Mouse (Mus musculus) myocyte (in vitro differentiated cells): ENCODE measurements around the gene Olfr1419. TPM values are rescaled to one million over a fixed set of nuclear protein-coding genes. Genes with fewer than 3 reads are reported as not detected.

Source experiments
- H3K27me3 ChIP-seq: one replicate; pipeline ENCODE4 v1.6.1; 2011; ENCODE audit not compliant: control insufficient read depth, insufficient read depth, insufficient read length
- H3K36me3 ChIP-seq: one replicate; pipeline ENCODE4 v1.6.1; 2011; ENCODE audit not compliant: control insufficient read depth, insufficient read depth
- H3K4me2 ChIP-seq: one replicate; pipeline ENCODE4 v1.6.1; 2011; ENCODE audit warnings: low read depth, control low read depth
- H3K4me3 ChIP-seq: one replicate; pipeline ENCODE4 v1.5.1; 2011; ENCODE audit warnings: mild to moderate bottlenecking, control low read depth, moderate library complexity
- H3K79me2 ChIP-seq: one replicate; pipeline ENCODE4 v1.6.1; 2011; ENCODE audit not compliant: control insufficient read depth, insufficient read depth
- H3ac ChIP-seq: one replicate; pipeline ENCODE4 v1.6.1; 2011; ENCODE audit not compliant: control insufficient read depth, insufficient read length
- CEBPB ChIP-seq: IDR thresholded peaks from 2 replicates; pipeline ENCODE4 v1.6.1; 2011; ENCODE audit warnings: mild to moderate bottlenecking, moderate library complexity; ENCODE audit not compliant: poor library complexity, insufficient read depth, severe bottlenecking
- E2F4 ChIP-seq: IDR thresholded peaks from one replicate; pipeline ENCODE4 v1.6.1; 2011; ENCODE audit warnings: mild to moderate bottlenecking, control low read depth, moderate library complexity; ENCODE audit not compliant: insufficient read depth
- MAX ChIP-seq: IDR thresholded peaks from one replicate; pipeline ENCODE4 v1.6.1; 2011; ENCODE audit warnings: low read depth, mild to moderate bottlenecking, control low read depth
- MYOD1 ChIP-seq, 3 experiments: IDR thresholded peaks; one replicate each; pipeline ENCODE4 v1.6.1; 2011; ENCODE audit warnings: control low read depth in 2 of 3, low read depth in 2 of 3, mild to moderate bottlenecking in 2 of 3, moderate library complexity in 1 of 3; ENCODE audit not compliant: insufficient read length in 2 of 3, control insufficient read depth in 1 of 3
- MYOG ChIP-seq, 3 experiments: IDR thresholded peaks; one replicate each; pipeline ENCODE4 v1.6.1; 2011; ENCODE audit warnings: control low read depth in 2 of 3, low read depth in 2 of 3, mild to moderate bottlenecking in 2 of 3; ENCODE audit not compliant: insufficient read length in 2 of 3, control insufficient read depth in 1 of 3, insufficient read depth in 1 of 3
- POLR2A ChIP-seq: IDR thresholded peaks from one replicate; pipeline ENCODE4 v1.6.1; 2011; ENCODE audit warnings: low read depth, mild to moderate bottlenecking, control low read depth, moderate library complexity; ENCODE audit not compliant: insufficient read length
- POLR2AphosphoS2 ChIP-seq: IDR thresholded peaks from one replicate; pipeline ENCODE4 v1.6.1; 2011; ENCODE audit warnings: low read depth, control low read depth; ENCODE audit not compliant: insufficient read length
- REST ChIP-seq: IDR thresholded peaks from one replicate; pipeline ENCODE4 v1.6.1; 2011; ENCODE audit warnings: mild to moderate bottlenecking, control low read depth, moderate library complexity; ENCODE audit not compliant: insufficient read depth, insufficient read length
- SRF ChIP-seq: IDR thresholded peaks from one replicate; pipeline ENCODE4 v1.6.1; 2011; ENCODE audit warnings: low read depth; ENCODE audit not compliant: control insufficient read depth, insufficient read length
- TCF12 ChIP-seq: IDR thresholded peaks from one replicate; pipeline ENCODE4 v1.6.1; 2011; ENCODE audit warnings: mild to moderate bottlenecking, control low read depth; ENCODE audit not compliant: poor library complexity, insufficient read depth, severe bottlenecking
- TCF3 ChIP-seq: IDR thresholded peaks from one replicate; pipeline ENCODE4 v1.6.1; 2011; ENCODE audit warnings: low read depth, control low read depth; ENCODE audit not compliant: insufficient read length
- USF1 ChIP-seq: IDR thresholded peaks from one replicate; pipeline ENCODE4 v1.6.1; 2011; ENCODE audit warnings: low read depth, mild to moderate bottlenecking, control low read depth, moderate library complexity
- polyA plus RNA-seq: library from polyadenylated mRNA; unstranded; fragments of >200 nt; fragmentation: generic; extraction: Trizol; gene quantifications from one replicate; pipeline ENCODE4 v1.2.1, GENCODE M21; 2012; ENCODE audit warnings: missing spikeins

Gene Olfr1419
- polyA plus RNA-seq, 1 experiment, result not detected

- H3K4me2 ChIP-seq, result no peak within 1 kb of the TSS
- H3K27me3 ChIP-seq, result no peaks in the 10 kb centered on the region
Observed at GRCm38 (mm10) chr19:11860966-11861365, 13.9 kb downstream of the Olfr1419 start, which contains the start of gene Olfr1418. Gene Olfr1418, minus strand, starts transcription at chr19:11861066.

DNA sequence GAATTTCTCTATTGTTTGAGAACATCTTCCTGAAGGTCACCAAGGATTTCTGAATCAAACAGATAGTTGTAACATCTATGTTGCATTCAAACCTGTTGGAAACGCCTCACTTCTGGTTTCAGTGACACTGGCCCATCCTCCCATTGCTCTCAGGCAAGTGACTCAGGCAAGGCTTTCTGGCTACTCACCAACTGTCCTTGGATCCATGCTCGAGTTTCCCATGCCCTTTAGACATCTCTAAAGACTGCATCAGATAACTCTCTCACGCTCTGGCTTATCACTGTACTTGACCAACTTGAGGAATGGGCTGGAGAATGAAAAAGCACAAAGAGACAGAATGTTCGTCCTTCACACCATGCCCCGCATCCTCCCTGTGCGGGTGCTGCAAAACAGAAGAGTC is 18.4 kb downstream of the Olfr1419 start:
- Histone ChIP-seq H3K79me2 (no peaks in the 10 kb centered on the region), H3K36me3 (no peaks in the 10 kb centered on the region), H3K4me3 (no peak overlapping the region), H3ac (no peak overlapping the region), H3K27me3 (no peaks in the 10 kb centered on the region), H3K4me2 (no peak overlapping the region)
- no peak for TF ChIP-seq MYOG (IDR thresholded peaks at IDR 0.05; ENCODE audit: control insufficient read depth in 1 of 3, insufficient read depth in 1 of 3, insufficient read length in 2 of 3, low read depth in 2 of 3)
- TF ChIP-seq POLR2AphosphoS2, result no peak
- TF ChIP-seq MAX, result no peak
- no peak for TF ChIP-seq MYOD1 (IDR thresholded peaks at IDR 0.05; ENCODE audit: control insufficient read depth in 1 of 3, insufficient read length in 2 of 3, low read depth in 2 of 3)
- TF ChIP-seq REST, result no peak

More at GRCm38 (mm10) chr19:11860966-11861365, 13.9 kb downstream of the Olfr1419 start, which contains the start of gene Olfr1418:
- H3ac ChIP-seq, result no peak within 1 kb of the TSS
- TF ChIP-seq MAX, result no peak
- TF ChIP-seq E2F4, result no peak
- no peak for TF ChIP-seq MYOD1 (IDR thresholded peaks at IDR 0.05; ENCODE audit: control insufficient read depth in 1 of 3, insufficient read length in 2 of 3, low read depth in 2 of 3)
- no peak for TF ChIP-seq USF1
- TF ChIP-seq POLR2AphosphoS2, result no peak
- TF ChIP-seq REST, result no peak
- TF ChIP-seq MYOG (IDR thresholded peaks at IDR 0.05; ENCODE audit: control insufficient read depth in 1 of 3, insufficient read depth in 1 of 3, insufficient read length in 2 of 3, low read depth in 2 of 3), result no peak
- TF ChIP-seq CEBPB, result no peak
- no peaks in the 10 kb centered on the region for H3K79me2 ChIP-seq
- H3K4me3 ChIP-seq, result no peak within 1 kb of the TSS
- H3K36me3 ChIP-seq, result no peaks in the 10 kb centered on the region

DNA sequence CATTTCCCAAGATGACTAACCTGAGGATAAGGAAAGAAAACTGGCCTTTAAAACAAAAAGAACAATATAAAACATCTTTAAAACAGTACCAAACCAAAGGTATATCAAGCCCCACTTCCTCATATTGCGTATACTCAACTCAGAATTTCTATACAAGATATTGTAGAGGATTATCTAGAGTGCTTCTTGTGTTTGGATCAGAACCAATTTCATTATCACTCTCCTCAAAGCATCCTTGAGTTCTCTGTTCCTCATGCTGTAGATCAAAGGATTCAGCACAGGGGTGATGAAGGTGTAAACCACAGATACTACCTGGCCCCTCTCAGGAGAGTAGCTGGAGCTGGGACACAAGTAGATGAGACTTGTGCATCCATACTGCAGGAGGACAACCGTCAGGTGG is 20.1 kb downstream of the Olfr1419 start:
- no peaks in the 10 kb centered on the region for H3K79me2 ChIP-seq
- H3K4me2 ChIP-seq, result no peak overlapping the region
- H3ac ChIP-seq, result no peak overlapping the region
- no peaks in the 10 kb centered on the region for H3K27me3 ChIP-seq
- H3K36me3 ChIP-seq, result no peaks in the 10 kb centered on the region
- no peak overlapping the region for H3K4me3 ChIP-seq
- TF ChIP-seq TCF12 (no peak), REST (no peak), USF1 (no peak), TCF3 (no peak), CEBPB (no peak), POLR2AphosphoS2 (no peak), SRF (no peak), MAX (no peak), MYOG (IDR thresholded peaks at IDR 0.05; ENCODE audit: control insufficient read depth in 1 of 3, insufficient read depth in 1 of 3, insufficient read length in 2 of 3, low read depth in 2 of 3) (no peak), POLR2A (no peak), E2F4 (no peak), MYOD1 (IDR thresholded peaks at IDR 0.05; ENCODE audit: control insufficient read depth in 1 of 3, insufficient read length in 2 of 3, low read depth in 2 of 3) (no peak)

- H3K4me3 ChIP-seq, result no peak overlapping the region
- no peak overlapping the region for H3K4me2 ChIP-seq
- H3K36me3 ChIP-seq, result no peaks in the 10 kb centered on the region
- no peaks in the 10 kb centered on the region for H3K79me2 ChIP-seq
- no peak for TF ChIP-seq POLR2A
- no peak for TF ChIP-seq CEBPB
- TF ChIP-seq SRF, result no peak
- no peak for TF ChIP-seq USF1
- TF ChIP-seq TCF12, result no peak
- TF ChIP-seq REST, result no peak
- no peak for TF ChIP-seq MAX
- no peak overlapping the region for H3ac ChIP-seq
- H3K27me3 ChIP-seq, result no peaks in the 10 kb centered on the region
Observed at GRCm38 (mm10) chr19:11852652-11853051, 22.3 kb downstream of the Olfr1419 start.

DNA sequence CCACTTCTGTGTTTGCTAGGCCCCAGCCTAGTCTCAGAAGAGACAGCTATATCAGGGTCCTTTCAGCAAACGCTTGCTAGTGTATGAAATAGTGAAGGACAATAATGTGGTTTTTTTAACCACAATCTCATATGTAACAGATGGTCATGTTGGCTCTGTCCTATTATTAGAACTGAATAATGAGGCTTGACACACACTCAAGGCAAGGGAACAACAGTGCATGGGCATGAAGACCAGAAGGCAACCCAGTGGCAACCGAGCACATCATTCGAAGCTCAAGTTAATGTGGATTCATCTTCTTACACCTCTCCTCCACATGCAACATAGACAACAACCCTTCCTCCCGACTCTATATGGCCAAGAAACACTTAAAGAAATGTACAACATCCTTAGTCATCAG is 28.6 kb downstream of the Olfr1419 start:
- no peaks in the 10 kb centered on the region for H3K79me2 ChIP-seq
- H3K4me3 ChIP-seq, result no peak overlapping the region
- H3K36me3 ChIP-seq, result no peaks in the 10 kb centered on the region
- TF ChIP-seq MYOD1 (IDR thresholded peaks at IDR 0.05; ENCODE audit: control insufficient read depth in 1 of 3, insufficient read length in 2 of 3, low read depth in 2 of 3) (no peak), MYOG (IDR thresholded peaks at IDR 0.05; ENCODE audit: control insufficient read depth in 1 of 3, insufficient read depth in 1 of 3, insufficient read length in 2 of 3, low read depth in 2 of 3) (no peak), MAX (no peak), USF1 (no peak), TCF3 (no peak), POLR2AphosphoS2 (no peak), TCF12 (no peak), CEBPB (no peak), POLR2A (no peak), SRF (no peak), E2F4 (no peak), REST (no peak)
- H3K27me3 ChIP-seq, result no peaks in the 10 kb centered on the region
- no peak overlapping the region for H3ac ChIP-seq
- no peak overlapping the region for H3K4me2 ChIP-seq
